Mouse (Mus musculus) CH12.LX (cell line): ENCODE measurements at regions not wholly inside any gene's neighbourhood (a gene's known extent, or its start where the extent isn't known, plus 50 kb on each side); places are given as distances from the start of the nearest gene placed in this dataset.

ENCODE experiments used
- DNase-seq: peaks from one replicate; pipeline ENCODE4 v3.0.0-alpha.2; 2013; ENCODE audit errors: extremely low read depth
- H3K27ac ChIP-seq: 2 replicates; pipeline ENCODE4 v1.5.1; 2012; ENCODE audit warnings: low read depth, mild to moderate bottlenecking, control low read depth, moderate library complexity; ENCODE audit not compliant: insufficient read depth
- H3K27me3 ChIP-seq: replicated peaks from 2 replicates; pipeline ENCODE3; 2012; ENCODE audit warnings: inconsistent platforms
- H3K36me3 ChIP-seq, 2 experiments: replicated peaks in 1 of 2; 2 replicates each; pipeline versions ENCODE3 to v1.6.1; 2012; ENCODE audit warnings: inconsistent platforms in 1 of 2, low read length in 1 of 2, mild to moderate bottlenecking in 1 of 2, mixed read lengths in 1 of 2, moderate library complexity in 1 of 2; ENCODE audit not compliant: control insufficient read depth in 1 of 2, insufficient read depth in 1 of 2
- H3K4me1 ChIP-seq, 2 experiments: 2 replicates each; pipeline ENCODE4 v1.6.1; 2012; ENCODE audit warnings: inconsistent platforms in 1 of 2, moderate library complexity in 1 of 2; ENCODE audit not compliant: insufficient read depth in 2 of 2, control insufficient read depth in 1 of 2
- H3K4me2 ChIP-seq: 2 replicates; pipeline ENCODE4 v1.6.1; 2012; ENCODE audit warnings: low read depth, mild to moderate bottlenecking, control low read depth; ENCODE audit not compliant: poor library complexity, insufficient read depth, severe bottlenecking
- H3K4me3 ChIP-seq, 3 experiments: fragments of 150-350 bp in 1 of 3; sonication (generic) in 1 of 3; replicated peaks in 1 of 3; 2 replicates each; pipeline versions ENCODE3 to v1.5.1; 2011 to 2012; ENCODE audit warnings: low read depth in 2 of 3, low read length in 2 of 3, mild to moderate bottlenecking in 2 of 3, moderate library complexity in 2 of 3, control low read depth in 1 of 3, improper control_type of control experiment in 1 of 3, inconsistent platforms in 1 of 3, mixed read lengths in 1 of 3; ENCODE audit not compliant: poor library complexity in 1 of 3
- H3K79me2 ChIP-seq: replicated peaks from 2 replicates; pipeline ENCODE4 v1.6.1; 2012; ENCODE audit warnings: mild to moderate bottlenecking, moderate library complexity; ENCODE audit not compliant: control insufficient read depth, poor library complexity, insufficient read depth, severe bottlenecking; ENCODE audit errors: extremely low read depth
- H3K9ac ChIP-seq: 2 replicates; pipeline ENCODE4 v1.6.1; 2012; ENCODE audit warnings: low read depth, mild to moderate bottlenecking, control low read depth, moderate library complexity; ENCODE audit not compliant: insufficient read depth
- H3K9me3 ChIP-seq: replicated peaks from 2 replicates; pipeline ENCODE3; 2012; ENCODE audit warnings: low read length, inconsistent platforms, mixed read lengths
- BHLHE40 ChIP-seq: IDR thresholded peaks from 2 replicates; pipeline ENCODE4 v1.6.1; 2011; ENCODE audit warnings: mild to moderate bottlenecking, low read depth, low read length, improper control_type of control experiment
- CHD2 ChIP-seq: IDR thresholded peaks from 2 replicates; pipeline ENCODE4 v1.6.1; 2011; ENCODE audit warnings: low read length, improper control_type of control experiment
- ELF1 ChIP-seq: IDR thresholded peaks from 2 replicates; pipeline ENCODE4 v1.6.1; 2014; ENCODE audit warnings: low read depth, mild to moderate bottlenecking, inconsistent platforms, low read length, improper control_type of control experiment
- EP300 ChIP-seq: IDR thresholded peaks from 2 replicates; pipeline ENCODE4 v1.6.1; 2011; ENCODE audit warnings: low read length, improper control_type of control experiment
- ETS1 ChIP-seq: conservative IDR thresholded peaks from 2 replicates; pipeline ENCODE4 v1.6.1; 2012; ENCODE audit warnings: low read depth, mild to moderate bottlenecking, inconsistent platforms, low read length, improper control_type of control experiment, moderate library complexity
- GABPA ChIP-seq: IDR thresholded peaks from 2 replicates; pipeline ENCODE4 v1.6.1; 2012; ENCODE audit warnings: low read depth, low read length, improper control_type of control experiment, inconsistent platforms; ENCODE audit not compliant: insufficient replicate concordance
- HCFC1 ChIP-seq: IDR thresholded peaks from 2 replicates; pipeline ENCODE4 v1.6.1; 2012; ENCODE audit warnings: low read depth, mild to moderate bottlenecking, inconsistent platforms, low read length, improper control_type of control experiment
- IRF4 ChIP-seq: IDR thresholded peaks from 2 replicates; pipeline ENCODE4 v1.6.1; 2014; ENCODE audit warnings: low read depth, mild to moderate bottlenecking, inconsistent platforms, low read length, improper control_type of control experiment
- JUN ChIP-seq: IDR thresholded peaks from 2 replicates; pipeline ENCODE4 v1.6.1; 2011; ENCODE audit warnings: low read depth, mild to moderate bottlenecking, low read length, improper control_type of control experiment, moderate library complexity; ENCODE audit not compliant: insufficient read depth
- KAT2A ChIP-seq: IDR thresholded peaks from 2 replicates; pipeline ENCODE4 v1.6.1; 2012; ENCODE audit warnings: low read length, improper control_type of control experiment, inconsistent platforms; ENCODE audit not compliant: insufficient replicate concordance
- MAFK ChIP-seq: IDR thresholded peaks from 2 replicates; pipeline ENCODE4 v1.6.1; 2011; ENCODE audit warnings: low read length, improper control_type of control experiment; ENCODE audit not compliant: insufficient replicate concordance
- MYC ChIP-seq: IDR thresholded peaks from 2 replicates; pipeline ENCODE4 v1.6.1; 2011; ENCODE audit warnings: low read depth, mild to moderate bottlenecking, improper control_type of control experiment, low read length
- NRF1 ChIP-seq: IDR thresholded peaks from 2 replicates; pipeline ENCODE4 v1.6.1; 2014; ENCODE audit warnings: low read depth, mild to moderate bottlenecking, inconsistent platforms, low read length, improper control_type of control experiment, moderate library complexity
- POLR2A ChIP-seq: IDR thresholded peaks from 2 replicates; pipeline ENCODE4 v1.6.1; 2011; ENCODE audit warnings: low read depth, mild to moderate bottlenecking, improper control_type of control experiment, low read length
- RCOR1 ChIP-seq: conservative IDR thresholded peaks from 2 replicates; pipeline ENCODE4 v1.6.1; 2012; ENCODE audit warnings: low read depth, mild to moderate bottlenecking, inconsistent platforms, low read length, improper control_type of control experiment
- SIN3A ChIP-seq: IDR thresholded peaks from 2 replicates; pipeline ENCODE4 v1.6.1; 2012; ENCODE audit warnings: low read length, improper control_type of control experiment, inconsistent platforms
- UBTF ChIP-seq: IDR thresholded peaks from 2 replicates; pipeline ENCODE4 v1.6.1; 2012; ENCODE audit warnings: low read depth, mild to moderate bottlenecking, inconsistent platforms, low read length, improper control_type of control experiment, moderate library complexity
- ZC3H11A ChIP-seq: IDR thresholded peaks from 2 replicates; pipeline ENCODE4 v1.6.1; 2012; ENCODE audit warnings: low read depth, mild to moderate bottlenecking, inconsistent platforms, low read length, improper control_type of control experiment
- ZKSCAN1 ChIP-seq: IDR thresholded peaks from 2 replicates; pipeline ENCODE4 v1.6.1; 2012; ENCODE audit warnings: low read depth, inconsistent platforms, low read length, improper control_type of control experiment, borderline replicate concordance
- ZNF384 ChIP-seq: IDR thresholded peaks from 2 replicates; pipeline ENCODE4 v1.6.1; 2012; ENCODE audit warnings: low read depth, low read length, improper control_type of control experiment, inconsistent platforms
- dilution Hi-C: fragments of 300-500 bp; cut with MboI; formaldehyde crosslinking; loops from 2 replicates; pipeline ENCODE4 v1.14.3; 2020; ENCODE audit warnings: low sequenced_read_pairs; ENCODE audit not compliant: extremely low pct_unique_long_range_greater_than_20kb, extremely low pct_ligation_motif_present
- in situ Hi-C: fragments of 300-500 bp; cut with MboI; formaldehyde crosslinking; loops from 3 replicates; pipeline ENCODE4 v1.14.3; 2019; ENCODE audit warnings: low sequenced_read_pairs, low pct_ligation_motif_present, low pct_unique_long_range_greater_than_20kb, mixed read lengths

- Histone ChIP-seq H3K4me2 (no peak overlapping the region), H3K4me1 (peaks cover 2 to 17% of the 10 kb centered on the region in 2 experiments), H3K9me3 (peaks cover 11% of the 10 kb centered on the region), H3K36me3 (no peaks in the 10 kb centered on the region), H3K27ac (no peak overlapping the region), H3K4me3 (no peak overlapping the region), H3K79me2 (no peaks in the 10 kb centered on the region), H3K27me3 (no peaks in the 10 kb centered on the region), H3K9ac (no peak overlapping the region)
- dilution Hi-C loops (no loop called here), in situ Hi-C loops (no loop called here)
- TF ChIP-seq ZKSCAN1 (no peak), IRF4 (no peak), BHLHE40 (no peak), MYC (no peak), MAFK (no peak)
- no peak for DNase-seq
Observed at GRCm38 (mm10) chr2:166510776-166511175, 202.9 kb downstream of the Prex1 start.

GRCm38 (mm10) chr2:166509591-166509990, 204.0 kb downstream of the Prex1 start:
- no peak overlapping the region for H3K4me2 ChIP-seq
- no peak for TF ChIP-seq UBTF
- no peak for TF ChIP-seq IRF4
- TF ChIP-seq ETS1 = no peak
- no peak for TF ChIP-seq ELF1
- no peak for TF ChIP-seq ZC3H11A
- TF ChIP-seq ZNF384 = no peak
- TF ChIP-seq, all 38 proteins: peak for 0
- DNase-seq = no peak
- Histone ChIP-seq H3K27ac (no peak overlapping the region), H3K36me3 (no peaks in the 10 kb centered on the region), H3K79me2 (no peaks in the 10 kb centered on the region), H3K4me1 (peaks cover 2 to 22% of the 10 kb centered on the region in 2 experiments), H3K9ac (no peak overlapping the region), H3K27me3 (no peaks in the 10 kb centered on the region), H3K4me3 (no peak overlapping the region), H3K9me3 (peaks cover 11% of the 10 kb centered on the region)
- in situ Hi-C loops (no loop called here), dilution Hi-C loops (no loop called here)

- DNase-seq = no peak
- Histone ChIP-seq H3K36me3 (no peaks in the 10 kb centered on the region), H3K4me1 (peaks cover 2 to 22% of the 10 kb centered on the region in 2 experiments), H3K9ac (no peak overlapping the region), H3K27me3 (no peaks in the 10 kb centered on the region), H3K4me3 (no peak overlapping the region), H3K9me3 (peaks cover 11% of the 10 kb centered on the region), H3K27ac (no peak overlapping the region), H3K79me2 (no peaks in the 10 kb centered on the region), H3K4me2 (no peak overlapping the region)
- in situ Hi-C loops = no loop called here
- dilution Hi-C loops = no loop called here
- TF ChIP-seq POLR2A = no peak
- TF ChIP-seq ZNF384 = no peak
- TF ChIP-seq CHD2 = no peak
- no peak for TF ChIP-seq KAT2A
- no peak for TF ChIP-seq JUN
- no peak for TF ChIP-seq RCOR1
- TF ChIP-seq NRF1 = no peak
- TF ChIP-seq HCFC1 = no peak
- TF ChIP-seq GABPA = no peak
- no peak for TF ChIP-seq SIN3A
- TF ChIP-seq EP300 = no peak
- no peak for TF ChIP-seq IRF4
Observed at GRCm38 (mm10) chr2:166508656-166509420, 204.8 kb downstream of the Prex1 start.
